Mouse (Mus musculus): Measurements from ENCODE around the gene Ppme1. TPM values are rescaled to one million over a fixed set of nuclear protein-coding genes. Genes with fewer than 3 reads are reported as not detected.

Gene Ppme1
- total RNA-seq, 2 experiments from 2014 or later: 53.8 to 67.6 TPM

Other genes starting within 250 kb of the Ppme1 start
- gene Lipt2, start 213.0 kb downstream of the Ppme1 start, total RNA-seq (2021): 1 to 10 TPM; 3.8 to 5.3 TPM
- gene Kcne3, start 195.8 kb downstream of the Ppme1 start, total RNA-seq (2021): 1 to 10 TPM in 1 of 2 experiments, under 1 TPM in 1; 0.99 to 1.5 TPM
- gene Pgm2l1, start 144.9 kb downstream of the Ppme1 start, total RNA-seq (2021): 1 to 10 TPM; 5.7 to 8.9 TPM
- 1 to 10 TPM; 1.2 to 1.4 TPM for gene P4ha3, start 86.8 kb downstream of the Ppme1 start, total RNA-seq (2021)
- 10 to 100 TPM; 20.8 to 21.0 TPM for gene C2cd3, start 74 bp downstream of the Ppme1 start, total RNA-seq (2021)
- gene Ucp3, start 100.7 kb upstream of the Ppme1 start, total RNA-seq (2021): 10 to 100 TPM; 14.6 to 29.8 TPM
- gene Ucp2, start 121.0 kb upstream of the Ppme1 start, total RNA-seq (2021): 100 to 1,000 TPM; 187 to 302 TPM
- under 1 TPM in 1 of 2 experiments, not detected in 1; 0.33 TPM for gene Dnajb13, start 142.7 kb upstream of the Ppme1 start, total RNA-seq (2021)
- gene Coa4, start 164.8 kb upstream of the Ppme1 start, total RNA-seq (2021): 10 to 100 TPM in 1 of 2 experiments, 1 to 10 TPM in 1; 9.1 to 10.4 TPM
- 10 to 100 TPM; 74.1 to 82.7 TPM for gene Rab6a, start 235.1 kb upstream of the Ppme1 start, total RNA-seq (2021)
- 10 to 100 TPM; 56.7 to 58.3 TPM for gene Mrpl48, start 236.0 kb upstream of the Ppme1 start, total RNA-seq (2021)